Mouse (Mus musculus): Measurements from ENCODE around the gene Fcrlb.

GRCm38 (mm10) chr1:170871402-170871801, 41.3 kb downstream of the Fcrlb start:
- TF ChIP-seq CTCF (IDR thresholded peaks at IDR 0.05; ENCODE audit: low read depth) (no peak), EP300 (IDR thresholded peaks at IDR 0.05; ENCODE audit: low read depth) (no peak)

Measured in heart, postnatal 0 days (tissue).